Mouse (Mus musculus): ENCODE measurements around the gene Clip4. TPM values are rescaled to one million over a fixed set of nuclear protein-coding genes. Genes with fewer than 3 reads are reported as not detected.
"Not testable (repeated sequence)": the region's sequence is repeated elsewhere in the genome, so short reads cannot be mapped to it uniquely, and the experiment has no call there.

Clip4 gene
- 5.9 and 6.7 TPM in 2 replicates for polyA plus RNA-seq (2014; fragmentation: Nextera tagmentation; extraction: Ambion mirVana)

GRCm38 (mm10) chr17:71768173-71768572 lies at the start of gene Clip4:
Gene Clip4, plus strand, starts transcription at chr17:71768473.
- not testable (repeated sequence) for H3K27me3 ChIP-seq (ENCODE audit: control insufficient read depth, insufficient read depth, low read length); ATAC-seq (ENCODE audit: insufficient read depth, low FRiP score, low TSS enrichment); H3K4me2 ChIP-seq (ENCODE audit: low read depth); H3K27ac ChIP-seq (ENCODE audit: low read depth, low read length); H3K4me1 ChIP-seq (ENCODE audit: control insufficient read depth, insufficient read depth, low read length); H3K36me3 ChIP-seq (ENCODE audit: control insufficient read depth, insufficient read depth, low read length); H3K9me3 ChIP-seq (ENCODE audit: control insufficient read depth, low read length); H3K9ac ChIP-seq (ENCODE audit: low read length); DNase-seq (ENCODE audit: low spot score); H3K4me3 ChIP-seq (ENCODE audit: low read depth, low read length)
- WGBS = 75% methylated on average over 1 of the region's 1 CpGs

GRCm38 (mm10) chr17:71720434-71720833 lies 47.8 kb upstream of the Clip4 start:
- DNase-seq (ENCODE audit: low spot score) (no peak), ATAC-seq (ENCODE audit: insufficient read depth, low FRiP score, low TSS enrichment) (no peak)
- Histone ChIP-seq H3K27me3 (ENCODE audit: control insufficient read depth, insufficient read depth, low read length) (no peaks in the 10 kb centered on the region), H3K4me1 (ENCODE audit: control insufficient read depth, insufficient read depth, low read length) (no peaks in the 10 kb centered on the region), H3K36me3 (ENCODE audit: control insufficient read depth, insufficient read depth, low read length) (no peaks in the 10 kb centered on the region), H3K9me3 (ENCODE audit: control insufficient read depth, low read length) (no peaks in the 10 kb centered on the region), H3K27ac (ENCODE audit: low read depth, low read length) (no peak overlapping the region), H3K9ac (ENCODE audit: low read length) (no peak overlapping the region), H3K4me2 (ENCODE audit: low read depth) (no peak overlapping the region), H3K4me3 (ENCODE audit: low read depth, low read length) (no peak overlapping the region)

- Histone ChIP-seq H3K27me3 (ENCODE audit: control insufficient read depth, insufficient read depth, low read length) (no peaks in the 10 kb centered on the region), H3K9me3 (ENCODE audit: control insufficient read depth, low read length) (no peaks in the 10 kb centered on the region), H3K27ac (ENCODE audit: low read depth, low read length) (no peak overlapping the region), H3K9ac (ENCODE audit: low read length) (no peak overlapping the region), H3K4me1 (ENCODE audit: control insufficient read depth, insufficient read depth, low read length) (no peaks in the 10 kb centered on the region), H3K36me3 (ENCODE audit: control insufficient read depth, insufficient read depth, low read length) (no peaks in the 10 kb centered on the region), H3K4me2 (ENCODE audit: low read depth) (no peak overlapping the region), H3K4me3 (ENCODE audit: low read depth, low read length) (no peak overlapping the region)
- DNase-seq (ENCODE audit: low spot score) (no peak), ATAC-seq (ENCODE audit: insufficient read depth, low FRiP score, low TSS enrichment) (no peak)
- WGBS = 75% methylated on average over 3 of the region's 3 CpGs
Observed at GRCm38 (mm10) chr17:71721019-71721418, 47.3 kb upstream of the Clip4 start.

GRCm38 (mm10) chr17:71730655-71731054 lies 37.6 kb upstream of the Clip4 start:
- ATAC-seq (ENCODE audit: insufficient read depth, low FRiP score, low TSS enrichment) = no peak
- H3K4me2 ChIP-seq (ENCODE audit: low read depth) = no peak overlapping the region
- 85% methylated on average over 2 of the region's 2 CpGs for WGBS

GRCm38 (mm10) chr17:71736442-71736841 lies 31.8 kb upstream of the Clip4 start:
- DNase-seq (ENCODE audit: low spot score) = no peak
- H3K27ac ChIP-seq (ENCODE audit: low read depth, low read length) = no peak overlapping the region
- H3K36me3 ChIP-seq (ENCODE audit: control insufficient read depth, insufficient read depth, low read length) = no peaks in the 10 kb centered on the region
- H3K9ac ChIP-seq (ENCODE audit: low read length) = no peak overlapping the region
- WGBS = 75% methylated on average over 3 of the region's 3 CpGs
- H3K9me3 ChIP-seq (ENCODE audit: control insufficient read depth, low read length) = no peaks in the 10 kb centered on the region
- no peak for ATAC-seq (ENCODE audit: insufficient read depth, low FRiP score, low TSS enrichment)
- no peaks in the 10 kb centered on the region for H3K27me3 ChIP-seq (ENCODE audit: control insufficient read depth, insufficient read depth, low read length)
- no peak overlapping the region for H3K4me3 ChIP-seq (ENCODE audit: low read depth, low read length)
- no peak overlapping the region for H3K4me2 ChIP-seq (ENCODE audit: low read depth)
- no peaks in the 10 kb centered on the region for H3K4me1 ChIP-seq (ENCODE audit: control insufficient read depth, insufficient read depth, low read length)

More at GRCm38 (mm10) chr17:71730655-71731054, 37.6 kb upstream of the Clip4 start:
- Histone ChIP-seq H3K27ac (ENCODE audit: low read depth, low read length) (no peak overlapping the region), H3K4me1 (ENCODE audit: control insufficient read depth, insufficient read depth, low read length) (no peaks in the 10 kb centered on the region), H3K27me3 (ENCODE audit: control insufficient read depth, insufficient read depth, low read length) (no peaks in the 10 kb centered on the region), H3K9ac (ENCODE audit: low read length) (no peak overlapping the region), H3K9me3 (ENCODE audit: control insufficient read depth, low read length) (no peaks in the 10 kb centered on the region), H3K36me3 (ENCODE audit: control insufficient read depth, insufficient read depth, low read length) (no peaks in the 10 kb centered on the region), H3K4me3 (ENCODE audit: low read depth, low read length) (no peak overlapping the region)
- DNase-seq (ENCODE audit: low spot score) = no peak

GRCm38 (mm10) chr17:71742156-71742555 lies 26.1 kb upstream of the Clip4 start:
- Histone ChIP-seq H3K9me3 (ENCODE audit: control insufficient read depth, low read length) (no peaks in the 10 kb centered on the region), H3K9ac (ENCODE audit: low read length) (no peak overlapping the region), H3K27ac (ENCODE audit: low read depth, low read length) (no peak overlapping the region), H3K27me3 (ENCODE audit: control insufficient read depth, insufficient read depth, low read length) (no peaks in the 10 kb centered on the region), H3K4me2 (ENCODE audit: low read depth) (no peak overlapping the region), H3K4me1 (ENCODE audit: control insufficient read depth, insufficient read depth, low read length) (no peaks in the 10 kb centered on the region), H3K36me3 (ENCODE audit: control insufficient read depth, insufficient read depth, low read length) (no peaks in the 10 kb centered on the region), H3K4me3 (ENCODE audit: low read depth, low read length) (no peak overlapping the region)
- DNase-seq (ENCODE audit: low spot score) (no peak), ATAC-seq (ENCODE audit: insufficient read depth, low FRiP score, low TSS enrichment) (no peak)
- WGBS = 84% methylated on average over 3 of the region's 3 CpGs

GRCm38 (mm10) chr17:71742935-71743334 lies 25.3 kb upstream of the Clip4 start:
- no peaks in the 10 kb centered on the region for H3K27me3 ChIP-seq (ENCODE audit: control insufficient read depth, insufficient read depth, low read length)
- no peak overlapping the region for H3K4me3 ChIP-seq (ENCODE audit: low read depth, low read length)
- no peaks in the 10 kb centered on the region for H3K4me1 ChIP-seq (ENCODE audit: control insufficient read depth, insufficient read depth, low read length)
- H3K9me3 ChIP-seq (ENCODE audit: control insufficient read depth, low read length) = no peaks in the 10 kb centered on the region
- 42% methylated on average over 5 of the region's 5 CpGs for whole genome bisulfite sequencing
- no peak overlapping the region for H3K9ac ChIP-seq (ENCODE audit: low read length)
- no peak for DNase-seq (ENCODE audit: low spot score)
- no peak for ATAC-seq (ENCODE audit: insufficient read depth, low FRiP score, low TSS enrichment)
- no peaks in the 10 kb centered on the region for H3K36me3 ChIP-seq (ENCODE audit: control insufficient read depth, insufficient read depth, low read length)
- H3K4me2 ChIP-seq (ENCODE audit: low read depth) = no peak overlapping the region
- no peak overlapping the region for H3K27ac ChIP-seq (ENCODE audit: low read depth, low read length)

- H3K27ac ChIP-seq (ENCODE audit: low read depth, low read length) = no peak overlapping the region
- ATAC-seq (ENCODE audit: insufficient read depth, low FRiP score, low TSS enrichment) (no peak), DNase-seq (ENCODE audit: low spot score) (no peak)
- no peaks in the 10 kb centered on the region for H3K4me1 ChIP-seq (ENCODE audit: control insufficient read depth, insufficient read depth, low read length)
- H3K27me3 ChIP-seq (ENCODE audit: control insufficient read depth, insufficient read depth, low read length) = no peaks in the 10 kb centered on the region
- no peak overlapping the region for H3K4me2 ChIP-seq (ENCODE audit: low read depth)
- H3K9me3 ChIP-seq (ENCODE audit: control insufficient read depth, low read length) = no peaks in the 10 kb centered on the region
- no peaks in the 10 kb centered on the region for H3K36me3 ChIP-seq (ENCODE audit: control insufficient read depth, insufficient read depth, low read length)
- H3K9ac ChIP-seq (ENCODE audit: low read length) = no peak overlapping the region
- 60% methylated on average over 9 of the region's 9 CpGs for WGBS
- H3K4me3 ChIP-seq (ENCODE audit: low read depth, low read length) = no peak overlapping the region
Observed at GRCm38 (mm10) chr17:71746114-71746513, 22.2 kb upstream of the Clip4 start.

- H3K36me3 ChIP-seq (ENCODE audit: control insufficient read depth, insufficient read depth, low read length) = no peaks in the 10 kb centered on the region
- H3K4me2 ChIP-seq (ENCODE audit: low read depth) = no peak overlapping the region
- 84% methylated on average over 8 of the region's 8 CpGs for WGBS
- H3K9me3 ChIP-seq (ENCODE audit: control insufficient read depth, low read length) = no peaks in the 10 kb centered on the region
- no peak overlapping the region for H3K4me3 ChIP-seq (ENCODE audit: low read depth, low read length)
- H3K27ac ChIP-seq (ENCODE audit: low read depth, low read length) = no peak overlapping the region
- H3K4me1 ChIP-seq (ENCODE audit: control insufficient read depth, insufficient read depth, low read length) = no peaks in the 10 kb centered on the region
- DNase-seq (ENCODE audit: low spot score) = no peak
- H3K27me3 ChIP-seq (ENCODE audit: control insufficient read depth, insufficient read depth, low read length) = no peaks in the 10 kb centered on the region
- H3K9ac ChIP-seq (ENCODE audit: low read length) = no peak overlapping the region
- ATAC-seq (ENCODE audit: insufficient read depth, low FRiP score, low TSS enrichment) = no peak
Observed at GRCm38 (mm10) chr17:71747561-71747960, 20.7 kb upstream of the Clip4 start.
